Mouse (Mus musculus): ENCODE results near the gene Lrrc45. TPM values are rescaled to one million over a fixed set of nuclear protein-coding genes. Genes with fewer than 3 reads are reported as not detected.
A peak's percentile ranks its signal among the peaks of the same experiment; 100 is the strongest.
"Not testable (repeated sequence)": the region's sequence is repeated elsewhere in the genome, so short reads cannot be mapped to it uniquely, and the experiment has no call there.

The Lrrc45 gene
- total RNA-seq (2017) = 39.7 to 45.3 TPM (median 41.0 TPM) in 3 replicates

- ATAC-seq (replicated peaks; ENCODE audit: insufficient number of reproducible peaks, low FRiP score, low TSS enrichment, poor library complexity, severe bottlenecking) = peak; percentile 95
Observed at GRCm38 (mm10) chr11:120713580-120714518, at the start of gene Lrrc45, which contains the start of gene Cenpx. Gene Lrrc45 (plus strand): TSS chr11:120713925. Gene Cenpx (minus strand): TSS chr11:120713738.

GRCm38 (mm10) chr11:120665406-120665805 is 48.3 kb upstream of the Lrrc45 start:
- ATAC-seq (replicated peaks; ENCODE audit: insufficient number of reproducible peaks, low FRiP score, low TSS enrichment, poor library complexity, severe bottlenecking) = no peak

- no peak for ATAC-seq (replicated peaks; ENCODE audit: insufficient number of reproducible peaks, low FRiP score, low TSS enrichment, poor library complexity, severe bottlenecking)
Observed at GRCm38 (mm10) chr11:120666617-120667016, 47.1 kb upstream of the Lrrc45 start.

- peak; percentile 87 for ATAC-seq (replicated peaks; ENCODE audit: insufficient number of reproducible peaks, low FRiP score, low TSS enrichment, poor library complexity, severe bottlenecking)
Observed at GRCm38 (mm10) chr11:120672687-120673593, 40.8 kb upstream of the Lrrc45 start, which contains the start of gene Aspscr1. Gene Aspscr1 (plus strand): TSS chr11:120672973.

- ATAC-seq (replicated peaks; ENCODE audit: insufficient number of reproducible peaks, low FRiP score, low TSS enrichment, poor library complexity, severe bottlenecking) = peak; percentile 3; the same call in 1 of the 2 replicates
Observed at GRCm38 (mm10) chr11:120673594-120674122, 40.1 kb upstream of the Lrrc45 start.

GRCm38 (mm10) chr11:120675875-120676274 is 37.9 kb upstream of the Lrrc45 start:
- ATAC-seq (replicated peaks; ENCODE audit: insufficient number of reproducible peaks, low FRiP score, low TSS enrichment, poor library complexity, severe bottlenecking) = not testable (repeated sequence)

GRCm38 (mm10) chr11:120676951-120677350 is 36.8 kb upstream of the Lrrc45 start:
- ATAC-seq (replicated peaks; ENCODE audit: insufficient number of reproducible peaks, low FRiP score, low TSS enrichment, poor library complexity, severe bottlenecking) = no peak

GRCm38 (mm10) chr11:120679909-120680308 is 33.8 kb upstream of the Lrrc45 start:
- ATAC-seq (replicated peaks; ENCODE audit: insufficient number of reproducible peaks, low FRiP score, low TSS enrichment, poor library complexity, severe bottlenecking) = peak; percentile 48; the same call in 1 of the 2 replicates

GRCm38 (mm10) chr11:120682683-120683082 is 31.0 kb upstream of the Lrrc45 start:
- no peak for ATAC-seq (replicated peaks; ENCODE audit: insufficient number of reproducible peaks, low FRiP score, low TSS enrichment, poor library complexity, severe bottlenecking)

GRCm38 (mm10) chr11:120683536-120683935 is 30.2 kb upstream of the Lrrc45 start:
- no peak for ATAC-seq (replicated peaks; ENCODE audit: insufficient number of reproducible peaks, low FRiP score, low TSS enrichment, poor library complexity, severe bottlenecking)

GRCm38 (mm10) chr11:120684086-120684485 is 29.6 kb upstream of the Lrrc45 start:
- no peak for ATAC-seq (replicated peaks; ENCODE audit: insufficient number of reproducible peaks, low FRiP score, low TSS enrichment, poor library complexity, severe bottlenecking)

GRCm38 (mm10) chr11:120684660-120685059 is 29.1 kb upstream of the Lrrc45 start:
- ATAC-seq (replicated peaks; ENCODE audit: insufficient number of reproducible peaks, low FRiP score, low TSS enrichment, poor library complexity, severe bottlenecking) = no peak

- ATAC-seq (replicated peaks; ENCODE audit: insufficient number of reproducible peaks, low FRiP score, low TSS enrichment, poor library complexity, severe bottlenecking) = no peak
Observed at GRCm38 (mm10) chr11:120686650-120687272, 27.0 kb upstream of the Lrrc45 start.

GRCm38 (mm10) chr11:120689365-120689764 is 24.4 kb upstream of the Lrrc45 start:
- ATAC-seq (replicated peaks; ENCODE audit: insufficient number of reproducible peaks, low FRiP score, low TSS enrichment, poor library complexity, severe bottlenecking) = no peak

GRCm38 (mm10) chr11:120692471-120693011 is 21.2 kb upstream of the Lrrc45 start:
- no peak for ATAC-seq (replicated peaks; ENCODE audit: insufficient number of reproducible peaks, low FRiP score, low TSS enrichment, poor library complexity, severe bottlenecking)

- no peak for ATAC-seq (replicated peaks; ENCODE audit: insufficient number of reproducible peaks, low FRiP score, low TSS enrichment, poor library complexity, severe bottlenecking)
Observed at GRCm38 (mm10) chr11:120693461-120693860, 20.3 kb upstream of the Lrrc45 start.

GRCm38 (mm10) chr11:120695184-120695583 is 18.5 kb upstream of the Lrrc45 start:
- no peak for ATAC-seq (replicated peaks; ENCODE audit: insufficient number of reproducible peaks, low FRiP score, low TSS enrichment, poor library complexity, severe bottlenecking)

- ATAC-seq (replicated peaks; ENCODE audit: insufficient number of reproducible peaks, low FRiP score, low TSS enrichment, poor library complexity, severe bottlenecking) = no peak
Observed at GRCm38 (mm10) chr11:120695641-120696040, 18.1 kb upstream of the Lrrc45 start.

Measured in monocyte, adult 5-6 weeks (primary cell).